20 mouse cellular contexts compared by ENCODE assay signal in the genomic region with DNA sequence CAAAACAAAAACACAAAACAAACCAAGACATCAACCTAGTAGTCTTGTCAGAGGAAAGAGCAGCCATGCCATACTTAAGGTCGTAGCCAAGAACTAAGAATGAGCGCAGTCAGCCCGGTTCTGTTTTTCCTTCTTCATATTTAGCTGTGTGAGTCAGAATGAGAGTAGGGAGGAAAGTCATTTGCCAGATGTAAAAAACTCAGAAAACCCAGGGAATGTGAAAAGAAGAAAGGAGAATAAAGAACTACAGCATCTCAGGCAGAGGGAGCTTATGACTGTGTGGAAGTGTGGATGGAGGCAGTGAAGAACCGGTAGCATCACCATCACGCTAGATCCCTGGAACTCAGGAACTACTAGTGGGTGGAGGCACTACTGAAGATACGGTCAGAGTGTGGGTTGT.
DNase-seq lines count a peak whose midpoint lies in the region; ATAC-seq lines count a peak whose summit lies in the region.
"Had no signal": no experiment of that assay in that cellular context is flagged by ENCODE, and none has a peak within 500 bp of the region (broad histone marks: within the 10 kb centered on the region; RNA-seq: fewer than 3 reads in every experiment).

No protein-coding gene starts in this region.

- DNase-seq in frontal cortex, postnatal 36 days (ENCODE audit: low spot score in 2 of 2): no peak
- peak; percentile 11 for DNase-seq in kidney, adult 9 months
- no peak for DNase-seq in kidney, postnatal 10 days
- peak; percentile 28 for DNase-seq in brain, adult 2 months (ENCODE audit: low read depth, low spot score)
- DNase-seq in spleen, adult 12 weeks (ENCODE audit: low spot score): no peak
- DNase-seq in right cerebral cortex, postnatal 25 days: no peak
- DNase-seq: adrenal gland, postnatal 36 days; cerebellum, adult 8-10 months; cerebellum, postnatal 25 days; heart, postnatal 10 days; kidney, postnatal 25 days; lung, adult 18-20 months; lung, postnatal 4 days; right cerebral cortex, postnatal 4 days had no signal

- peak; percentile 64; the same call in 1 of the 2 replicates for ATAC-seq in frontal cortex, adult (ENCODE audit: low TSS enrichment)
- ATAC-seq: forebrain, embryonic 13.5 days; intestine, postnatal 0 days; liver, embryonic 12.5 days; lung, postnatal 0 days; midbrain, embryonic 13.5 days had no signal

Comparison
In these comparisons a context has a peak if more than half of its experiments do, and no peak if none do; other contexts are left out.
1. DNase-seq: peak in kidney, adult 9 months (single experiment) and brain, adult 2 months (single experiment); none in frontal cortex, postnatal 36 days (0 of 2), kidney, postnatal 10 days (single experiment), spleen, adult 12 weeks (single experiment) and right cerebral cortex, postnatal 25 days (single experiment).